Mouse (Mus musculus): ENCODE measurements around the gene Dhps. TPM values are rescaled to one million over a fixed set of nuclear protein-coding genes. Genes with fewer than 3 reads are reported as not detected.

Gene Dhps
- total RNA-seq (2023), result 10 to 100 TPM; 55.7 to 74.6 TPM

GRCm38 (mm10) chr8:85071514-85072281 is at the start of gene Dhps:
TSS of gene Dhps (plus strand) at chr8:85071757.

GRCm38 (mm10) chr8:85025098-85025932 is 46.2 kb upstream of the Dhps start, which contains the start of gene Asna1:
TSS of gene Asna1 (minus strand) at chr8:85025281.

GRCm38 (mm10) chr8:85026670-85027515 is 44.7 kb upstream of the Dhps start, which contains the start of gene Trir:
TSS of gene Trir (plus strand) at chr8:85026823.

GRCm38 (mm10) chr8:85036718-85037365 is 34.7 kb upstream of the Dhps start, which contains the start of gene Tnpo2:
TSS of gene Tnpo2 (plus strand) at chr8:85036915.

GRCm38 (mm10) chr8:85059879-85060616 is 11.5 kb upstream of the Dhps start, which contains the start of gene Fbxw9:
TSS of gene Fbxw9 (plus strand) at chr8:85060055.

GRCm38 (mm10) chr8:85067982-85068381 is 3.6 kb upstream of the Dhps start, which contains the start of gene Gm5741:
TSS of gene Gm5741 (minus strand) at chr8:85067982.

GRCm38 (mm10) chr8:85080532-85081215 is 9.1 kb downstream of the Dhps start, which contains the start of gene Wdr83os:
TSS of gene Wdr83os (plus strand) at chr8:85080740.

GRCm38 (mm10) chr8:85081216-85081555 is 9.6 kb downstream of the Dhps start, which contains the start of gene Wdr83:
TSS of gene Wdr83 (minus strand) at chr8:85081306.

GRCm38 (mm10) chr8:85083108-85083813 is 11.7 kb downstream of the Dhps start, which contains the start of gene Man2b1:
TSS of gene Man2b1 (plus strand) at chr8:85083270.

GRCm38 (mm10) chr8:85122995-85123394 is 51.4 kb downstream of the Dhps start, which contains the start of gene Zfp791:
TSS of gene Zfp791 (minus strand) at chr8:85123095.

Other genes with a start within 250 kb of the Dhps start
- 1 to 10 TPM; 2.0 to 3.1 TPM for gene Dand5, start 248.9 kb upstream of the Dhps start, total RNA-seq (2023)
- 10 to 100 TPM in 1 of 2 experiments, 1 to 10 TPM in 1; 8.9 to 10.1 TPM for gene Gadd45gip1, start 240.2 kb upstream of the Dhps start, total RNA-seq (2023)
- gene Rad23a, start 231.1 kb upstream of the Dhps start, total RNA-seq (2023), result 10 to 100 TPM; 52.4 to 52.7 TPM
- gene Calr, start 224.8 kb upstream of the Dhps start, total RNA-seq (2023), result 100 to 1,000 TPM; 632 to 634 TPM
- 10 to 100 TPM; 43.6 to 47.8 TPM for gene Farsa, start 214.8 kb upstream of the Dhps start, total RNA-seq (2023)
- 1 to 10 TPM; 4.1 to 5.1 TPM for gene Syce2, start 199.6 kb upstream of the Dhps start, total RNA-seq (2023)
- gene Gcdh, start 177.8 kb upstream of the Dhps start, total RNA-seq (2023), result 1 to 10 TPM; 7.1 to 9.3 TPM
- not detected for gene Klf1, start 169.8 kb upstream of the Dhps start, total RNA-seq (2023)
- gene Dnase2a, start 163.2 kb upstream of the Dhps start, total RNA-seq (2023), result 10 to 100 TPM; 61.0 to 66.0 TPM
- gene Mast1, start 134.4 kb upstream of the Dhps start, total RNA-seq (2023), result under 1 TPM; 0.29 to 0.33 TPM
- not detected for gene Rtbdn, start 124.8 kb upstream of the Dhps start, total RNA-seq (2023)
- not detected for gene Gm49661, start 102.3 kb upstream of the Dhps start, total RNA-seq (2023)
- 100 to 1,000 TPM; 104 to 107 TPM for gene Prdx2, start 102.2 kb upstream of the Dhps start, total RNA-seq (2023)
- gene Rnaseh2a, start 102.0 kb upstream of the Dhps start, total RNA-seq (2023), result 10 to 100 TPM; 28.9 to 32.3 TPM
- 1,000 to 10,000 TPM; 1,590 to 1,695 TPM for gene Junb, start 93.0 kb upstream of the Dhps start, total RNA-seq (2023)
- 1 to 10 TPM; 2.8 to 3.2 TPM for gene Hook2, start 81.2 kb upstream of the Dhps start, total RNA-seq (2023)
- gene Best2, start 57.2 kb upstream of the Dhps start, total RNA-seq (2023), result not detected
- gene Asna1, start 46.5 kb upstream of the Dhps start, total RNA-seq (2023), result 10 to 100 TPM; 65.2 to 76.3 TPM
- 100 to 1,000 TPM; 154 to 166 TPM for gene Trir, start 44.9 kb upstream of the Dhps start, total RNA-seq (2023)
- gene Tnpo2, start 34.8 kb upstream of the Dhps start, total RNA-seq (2023), result 10 to 100 TPM; 37.3 to 54.7 TPM
- gene Fbxw9, start 11.7 kb upstream of the Dhps start, total RNA-seq (2023), result 1 to 10 TPM; 4.2 to 6.3 TPM
- not detected for gene Gm5741, start 3.8 kb upstream of the Dhps start, total RNA-seq (2023)
- 10 to 100 TPM; 53.5 to 54.8 TPM for gene Wdr83os, start 9.0 kb downstream of the Dhps start, total RNA-seq (2023)
- gene Wdr83, start 9.5 kb downstream of the Dhps start, total RNA-seq (2023), result 10 to 100 TPM in 1 of 2 experiments, 1 to 10 TPM in 1; 8.9 to 14.2 TPM
- 100 to 1,000 TPM; 386 to 392 TPM for gene Man2b1, start 11.5 kb downstream of the Dhps start, total RNA-seq (2023)
- 1 to 10 TPM in 1 of 2 experiments, under 1 TPM in 1; 0.39 to 1.0 TPM for gene Zfp791, start 51.3 kb downstream of the Dhps start, total RNA-seq (2023)
- not detected for gene Cks1brt, start 80.2 kb downstream of the Dhps start, total RNA-seq (2023)
- not detected for gene Olfr371, start 154.2 kb downstream of the Dhps start, total RNA-seq (2023)
- gene Orc6, start 227.9 kb downstream of the Dhps start, total RNA-seq (2023), result 10 to 100 TPM; 15.1 to 16.6 TPM
- gene Vps35, start 228.0 kb downstream of the Dhps start, total RNA-seq (2023), result 10 to 100 TPM; 91.7 to 93.7 TPM